Mouse (Mus musculus): Measurements from ENCODE around the gene Calr3. TPM values are rescaled to one million over a fixed set of nuclear protein-coding genes. Genes with fewer than 3 reads are reported as not detected.
A peak's percentile ranks its signal among the peaks of the same experiment; 100 is the strongest.

Gene Calr3
- polyA plus RNA-seq (2015; fragmentation: Nextera tagmentation; extraction: Ambion mirVana) = 0.46 and 0.72 TPM in 2 replicates

DNA sequence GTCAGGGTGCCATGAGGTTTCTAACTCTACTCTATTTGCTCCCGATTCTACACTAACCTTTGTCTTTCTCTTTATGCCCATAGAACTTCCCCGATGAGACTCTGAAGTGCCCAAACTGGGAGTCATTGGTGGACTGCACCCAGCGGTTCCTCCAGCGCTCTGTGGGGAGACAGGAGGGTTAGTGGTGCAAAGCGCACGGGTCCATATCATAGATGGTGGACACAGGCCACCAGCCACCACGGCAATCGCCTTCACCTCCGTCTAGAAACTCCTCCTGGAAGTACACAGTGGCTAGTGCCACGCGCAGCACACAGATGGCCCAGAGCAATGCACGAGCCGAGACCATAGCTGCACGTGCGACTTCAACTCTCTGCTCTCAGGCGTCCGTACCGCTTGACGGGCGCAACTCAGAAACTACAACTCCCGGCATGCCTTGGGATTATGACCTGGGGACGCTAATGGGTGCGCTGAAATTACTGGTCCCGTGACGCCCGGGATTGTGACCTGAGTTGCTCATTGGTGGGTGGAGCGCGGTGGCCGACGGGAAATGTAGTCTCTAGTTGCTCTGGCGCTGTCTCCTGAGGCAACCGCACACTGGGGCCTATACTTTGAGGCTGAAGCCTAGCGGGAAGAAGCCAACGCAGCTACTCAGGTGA is at the start of gene Calr3, which contains the start of gene 1700030K09Rik:
Gene Calr3 (minus strand): TSS at position 533 of the 656 bp plus-strand sequence.
Gene 1700030K09Rik (plus strand): TSS at position 543 of the 656 bp plus-strand sequence.
- DNase-seq = peak; percentile 98
- Histone ChIP-seq H3K9ac (replicated peaks) (peak within 1 kb of the TSS; percentile 67), H3K4me1 (ENCODE audit: insufficient read depth) (peaks cover 10% of the 10 kb centered on the region; the same call in 1 of the 2 replicates), H3K27ac (ENCODE audit: low read depth) (peak within 1 kb of the TSS; percentile 64), H3K4me2 (ENCODE audit: low read depth, low read length) (peak within 1 kb of the TSS; percentile 90), H3K4me3 (ENCODE audit: low read depth, low read length) (peak within 1 kb of the TSS; percentile 47), H3K9me3 (ENCODE audit: low read length) (no peaks in the 10 kb centered on the region), H3K36me3 (replicated peaks; ENCODE audit: insufficient read depth, low read length) (no peaks in the 10 kb centered on the region), H3K27me3 (ENCODE audit: insufficient read depth, low read length) (no peaks in the 10 kb centered on the region)
- WGBS (ENCODE audit: insufficient replicate concordance) = 5% methylated on average over 34 of the region's 34 CpGs
- no peak for TF ChIP-seq CTCF (IDR thresholded peaks at IDR 0.05; ENCODE audit: low read depth)
- no peak for TF ChIP-seq EP300 (IDR thresholded peaks at IDR 0.05; ENCODE audit: low read depth)
- peak; percentile 99 for ATAC-seq

DNA sequence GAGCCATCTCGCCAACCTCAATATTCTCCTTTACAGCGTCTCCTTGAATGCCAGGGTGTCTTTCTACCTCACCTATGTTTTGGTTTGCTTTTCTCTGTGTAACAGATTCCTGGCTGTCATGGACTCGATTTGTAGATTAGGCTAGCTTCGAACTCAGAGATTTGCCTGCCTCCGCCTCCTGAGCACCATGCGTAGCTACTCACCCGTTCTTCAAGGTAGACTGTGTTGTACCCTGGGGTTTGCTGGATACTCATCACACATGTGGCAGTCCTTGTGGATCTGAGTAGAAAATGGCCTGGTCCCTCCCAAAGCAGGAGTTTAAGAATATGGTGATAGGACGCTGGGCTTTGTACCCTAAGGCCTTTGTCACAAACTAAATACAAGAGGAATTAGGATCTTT is 49.7 kb upstream of the Calr3 start:
- Histone ChIP-seq H3K4me1 (ENCODE audit: insufficient read depth) (peaks cover 39% of the 10 kb centered on the region), H3K4me3 (ENCODE audit: low read depth, low read length) (peak overlapping the region; percentile 92), H3K36me3 (replicated peaks; ENCODE audit: insufficient read depth, low read length) (peaks cover 40% of the 10 kb centered on the region), H3K9me3 (ENCODE audit: low read length) (no peaks in the 10 kb centered on the region), H3K4me2 (ENCODE audit: low read depth, low read length) (peak overlapping the region; percentile 97), H3K27ac (ENCODE audit: low read depth) (peak overlapping the region; percentile 90), H3K9ac (replicated peaks) (peak overlapping the region; percentile 76), H3K27me3 (ENCODE audit: insufficient read depth, low read length) (no peaks in the 10 kb centered on the region)
- DNase-seq (no peak), ATAC-seq (no peak)
- 9% methylated on average over 8 of the region's 8 CpGs for WGBS (ENCODE audit: insufficient replicate concordance)
- TF ChIP-seq EP300 (IDR thresholded peaks at IDR 0.05; ENCODE audit: low read depth) (no peak), CTCF (IDR thresholded peaks at IDR 0.05; ENCODE audit: low read depth) (no peak)

DNA sequence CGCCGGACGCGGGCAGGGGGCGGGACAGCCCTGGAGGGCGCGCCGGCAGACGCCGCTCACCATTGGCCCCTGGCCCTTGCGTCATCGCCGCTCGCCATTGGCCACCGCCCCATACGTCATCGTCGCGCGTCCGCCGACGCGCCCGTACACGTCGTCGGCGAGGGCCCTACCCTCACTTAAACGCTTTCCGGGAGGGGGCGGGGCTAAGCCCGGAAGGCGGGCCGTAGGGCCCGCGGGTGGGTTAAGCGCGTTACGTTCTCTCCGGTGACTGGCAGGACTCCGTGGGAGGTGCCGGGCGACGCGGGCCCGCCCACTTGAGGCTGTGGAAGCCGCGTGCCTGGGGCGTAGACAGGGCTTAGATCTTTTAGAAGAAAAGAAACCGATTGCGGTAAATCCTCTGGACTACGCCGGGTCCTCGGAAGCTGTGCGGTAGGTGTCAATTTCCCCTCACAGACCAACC is 49.0 kb upstream of the Calr3 start:
- peak overlapping the region; percentile 98 for H3K9ac ChIP-seq (replicated peaks)
- peaks cover 43% of the 10 kb centered on the region for H3K36me3 ChIP-seq (replicated peaks; ENCODE audit: insufficient read depth, low read length)
- DNase-seq (peak; percentile 100), ATAC-seq (peak; percentile 99)
- under 1% methylated on average over 43 of the region's 56 CpGs for WGBS (ENCODE audit: insufficient replicate concordance)
- no peaks in the 10 kb centered on the region for H3K27me3 ChIP-seq (ENCODE audit: insufficient read depth, low read length)
- no peaks in the 10 kb centered on the region for H3K9me3 ChIP-seq (ENCODE audit: low read length)
- peak overlapping the region; percentile 98 for H3K27ac ChIP-seq (ENCODE audit: low read depth)
- peak overlapping the region; percentile 97 for H3K4me2 ChIP-seq (ENCODE audit: low read depth, low read length)
- peaks cover 36% of the 10 kb centered on the region for H3K4me1 ChIP-seq (ENCODE audit: insufficient read depth)
- peak; percentile 36; the same call in 1 of the 2 replicates for TF ChIP-seq EP300 (IDR thresholded peaks at IDR 0.05; ENCODE audit: low read depth)
- TF ChIP-seq CTCF (IDR thresholded peaks at IDR 0.05; ENCODE audit: low read depth) = no peak
- H3K4me3 ChIP-seq (ENCODE audit: low read depth, low read length) = peak overlapping the region; percentile 92

DNA sequence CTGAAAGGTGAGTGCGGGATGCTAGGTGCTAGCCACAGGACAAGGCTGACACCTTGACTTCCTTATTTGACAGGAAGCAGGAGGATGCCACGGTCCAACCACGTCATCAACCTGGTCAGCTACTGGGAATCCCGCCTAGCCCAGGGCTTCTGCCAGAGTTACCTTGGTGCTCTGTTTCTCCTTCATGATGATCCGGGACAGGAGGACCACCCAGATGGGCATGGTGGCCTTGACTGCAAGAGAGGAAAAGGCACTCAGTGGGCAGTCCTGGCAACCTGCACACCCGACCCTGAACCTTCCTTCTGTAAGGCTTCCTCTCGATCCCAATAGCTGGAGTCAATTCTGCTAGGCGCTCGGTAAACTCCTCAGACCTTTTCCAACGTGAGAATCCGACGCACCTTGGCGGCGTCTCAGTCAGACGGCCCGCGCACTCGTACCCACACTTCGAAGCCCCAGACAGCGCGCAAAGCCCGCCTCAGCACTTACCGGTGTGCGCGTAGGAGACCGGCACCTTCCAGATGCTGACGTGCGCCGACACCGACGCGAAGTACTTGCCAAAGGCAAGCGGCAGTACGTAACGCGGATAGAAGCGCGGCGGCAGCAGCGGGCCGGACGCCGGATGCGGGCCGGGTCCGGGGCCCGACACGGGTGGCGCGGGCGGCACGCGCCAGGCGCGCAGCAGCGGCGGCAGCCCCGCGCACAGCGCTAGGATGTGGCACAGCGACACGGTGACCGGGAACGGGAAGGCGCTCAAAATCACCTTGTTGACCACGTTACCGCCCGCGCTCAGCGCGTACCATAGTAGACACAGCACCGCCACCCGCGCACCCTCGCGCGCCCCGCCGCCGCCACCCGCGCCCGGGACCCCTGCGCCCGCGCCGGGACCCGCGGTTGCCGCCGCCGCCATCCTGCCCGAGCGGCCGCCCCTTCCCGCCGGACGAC is 48.3 kb upstream of the Calr3 start, which contains the start of gene Slc35e1:
Gene Slc35e1 (minus strand): TSS at position 935 of the 942 bp plus-strand sequence.
- DNase-seq (peak; percentile 61), ATAC-seq (peak; percentile 33)
- Histone ChIP-seq H3K4me3 (ENCODE audit: low read depth, low read length) (peak within 1 kb of the TSS; percentile 92), H3K27me3 (ENCODE audit: insufficient read depth, low read length) (no peaks in the 10 kb centered on the region), H3K4me2 (ENCODE audit: low read depth, low read length) (peak within 1 kb of the TSS; percentile 97), H3K9ac (replicated peaks) (peak within 1 kb of the TSS; percentile 98), H3K27ac (ENCODE audit: low read depth) (peak within 1 kb of the TSS; percentile 98), H3K36me3 (replicated peaks; ENCODE audit: insufficient read depth, low read length) (peaks cover 43% of the 10 kb centered on the region), H3K4me1 (ENCODE audit: insufficient read depth) (peaks cover 36% of the 10 kb centered on the region), H3K9me3 (ENCODE audit: low read length) (no peaks in the 10 kb centered on the region)
- WGBS (ENCODE audit: insufficient replicate concordance) = under 1% methylated on average over 54 of the region's 98 CpGs
- no peak for TF ChIP-seq CTCF (IDR thresholded peaks at IDR 0.05; ENCODE audit: low read depth)
- no peak for TF ChIP-seq EP300 (IDR thresholded peaks at IDR 0.05; ENCODE audit: low read depth)

DNA sequence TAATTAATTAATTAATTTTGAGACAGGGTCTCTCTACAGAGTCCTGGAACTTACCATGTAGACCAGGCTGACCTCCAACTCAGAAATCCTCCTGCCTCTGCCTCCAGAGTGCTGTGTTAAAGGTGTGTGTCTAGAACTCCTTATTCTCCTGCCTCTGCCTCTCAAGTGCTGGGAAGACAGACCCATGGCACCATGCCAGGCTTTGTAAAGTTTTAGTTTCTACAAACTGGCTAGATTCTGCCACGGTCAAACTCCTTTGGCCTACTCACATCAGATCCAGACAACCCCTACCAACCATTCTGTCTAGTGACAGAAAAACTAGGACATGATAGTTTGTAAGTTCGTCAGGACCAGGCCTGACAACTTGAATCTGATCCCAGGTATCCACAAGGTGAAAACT is 47.3 kb upstream of the Calr3 start:
- H3K27ac ChIP-seq (ENCODE audit: low read depth) = 0 out of 2 replicates have a peak overlapping the region, but pooled peaks have one; percentile 98
- H3K9me3 ChIP-seq (ENCODE audit: low read length) = no peaks in the 10 kb centered on the region
- TF ChIP-seq CTCF (IDR thresholded peaks at IDR 0.05; ENCODE audit: low read depth) = no peak
- no peak for TF ChIP-seq EP300 (IDR thresholded peaks at IDR 0.05; ENCODE audit: low read depth)
- peak overlapping the region; percentile 97 for H3K4me2 ChIP-seq (ENCODE audit: low read depth, low read length)
- H3K36me3 ChIP-seq (replicated peaks; ENCODE audit: insufficient read depth, low read length) = peaks cover 40% of the 10 kb centered on the region
- 74% methylated on average over 2 of the region's 2 CpGs for WGBS (ENCODE audit: insufficient replicate concordance)
- peak overlapping the region; percentile 23; the same call in 1 of the 2 replicates for H3K9ac ChIP-seq (replicated peaks)
- peak overlapping the region; percentile 92 for H3K4me3 ChIP-seq (ENCODE audit: low read depth, low read length)
- no peak for ATAC-seq
- H3K4me1 ChIP-seq (ENCODE audit: insufficient read depth) = peaks cover 36% of the 10 kb centered on the region
- no peaks in the 10 kb centered on the region for H3K27me3 ChIP-seq (ENCODE audit: insufficient read depth, low read length)
- DNase-seq = no peak
